Mouse (Mus musculus) frontal cortex, postnatal 36 days (tissue): Measurements from ENCODE around the gene Fbxw4.
"Not testable (repeated sequence)": the region's sequence is repeated elsewhere in the genome, so short reads cannot be mapped to it uniquely, and the experiment has no call there.

Experiments
- DNase-seq, 2 experiments: peaks; one replicate each; pipeline ENCODE4 v3.0.0; 2022; ENCODE audit warnings: low spot score in 2 of 2

The Fbxw4 gene

GRCm38 (mm10) chr19:45581257-45581656 lies 78.9 kb downstream of the Fbxw4 start:
- peak in 1 of 2 experiments; percentile 33 for DNase-seq

GRCm38 (mm10) chr19:45580235-45580634 lies 79.9 kb downstream of the Fbxw4 start:
- no peak for DNase-seq

- DNase-seq, result no peak
These were observed 80.7 kb downstream of the Fbxw4 start for GRCm38 (mm10) chr19:45579416-45579815.

DNA sequence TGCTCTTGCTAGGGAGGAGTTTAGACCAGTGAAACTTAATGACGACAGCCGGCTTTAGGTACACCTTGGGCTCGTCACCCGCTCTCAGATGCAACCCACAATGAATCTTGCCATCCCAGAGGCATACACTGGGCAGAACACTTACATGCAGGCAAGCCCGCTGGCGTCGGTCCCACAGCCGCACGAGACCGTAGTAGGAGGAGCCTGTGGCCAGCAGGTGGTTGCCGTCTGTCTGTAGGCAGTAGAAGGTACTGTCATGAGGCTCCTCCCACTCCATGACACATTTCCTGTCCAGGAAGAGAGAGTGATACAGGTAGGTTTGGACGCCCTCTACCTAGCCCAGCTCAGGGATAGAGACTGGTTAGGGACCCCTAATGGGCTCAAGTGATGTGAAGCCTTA lies 81.1 kb downstream of the Fbxw4 start:
- DNase-seq, result no peak

- no peak for DNase-seq
These were observed 82.9 kb downstream of the Fbxw4 start for GRCm38 (mm10) chr19:45577141-45577750.

DNA sequence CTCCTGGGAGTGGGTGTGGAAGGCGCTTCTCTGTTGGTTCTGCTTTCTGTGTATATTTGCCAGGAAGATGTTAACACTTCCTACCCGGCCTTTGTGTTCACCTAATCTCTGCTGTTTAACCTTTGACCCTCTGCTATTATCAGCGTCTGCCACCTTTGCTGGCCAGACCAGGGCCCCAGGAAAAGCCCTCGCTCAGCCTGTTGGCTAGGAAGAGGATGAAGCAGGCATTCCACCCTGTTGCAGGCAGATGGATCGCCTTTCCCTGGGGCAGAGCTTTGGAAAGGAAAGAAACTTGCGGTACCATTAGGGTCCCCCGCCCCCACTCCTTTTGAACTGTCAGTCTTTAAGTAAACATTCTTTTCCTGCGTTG lies 84.5 kb downstream of the Fbxw4 start:
- no peak for DNase-seq

DNA sequence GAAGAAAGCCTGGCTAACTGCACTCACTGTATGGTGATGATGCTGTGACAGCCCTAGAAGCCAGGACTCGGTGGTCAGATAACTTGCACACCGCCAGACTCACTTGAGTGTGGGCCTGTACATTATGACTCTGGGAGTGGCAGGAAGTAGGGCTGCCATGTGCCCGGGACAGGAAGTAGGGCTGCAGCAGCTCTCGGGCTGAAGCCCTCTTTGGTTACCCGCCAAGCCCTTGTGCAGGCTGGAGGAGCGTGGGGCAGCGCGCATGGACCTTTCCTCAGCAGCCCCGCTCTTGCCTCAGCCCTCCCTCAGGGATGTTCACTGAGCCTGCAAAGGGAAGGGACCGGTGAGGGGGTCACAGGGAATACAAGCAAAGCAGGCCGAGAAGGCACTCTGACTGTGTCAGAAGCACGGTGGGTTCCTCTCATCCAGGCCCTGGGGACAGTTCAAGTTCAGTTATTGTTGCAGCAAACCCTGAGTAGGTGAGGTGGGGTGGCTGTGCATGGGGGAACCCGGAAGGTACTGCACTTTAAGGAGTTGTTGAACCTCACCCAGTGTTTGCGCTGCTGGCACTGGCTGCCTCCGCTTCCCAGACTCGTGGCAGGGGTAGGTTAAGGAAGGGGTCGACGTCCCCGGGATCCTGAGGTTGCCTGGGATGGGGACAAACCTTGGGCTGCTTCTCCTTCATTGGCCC lies 85.0 kb downstream of the Fbxw4 start:
- DNase-seq, result no peak

- DNase-seq, result no peak
These were observed 85.7 kb downstream of the Fbxw4 start for GRCm38 (mm10) chr19:45574339-45574898.

- peak; percentile 73 to 76 for DNase-seq
These were observed 86.2 kb downstream of the Fbxw4 start for GRCm38 (mm10) chr19:45573861-45574267.

DNA sequence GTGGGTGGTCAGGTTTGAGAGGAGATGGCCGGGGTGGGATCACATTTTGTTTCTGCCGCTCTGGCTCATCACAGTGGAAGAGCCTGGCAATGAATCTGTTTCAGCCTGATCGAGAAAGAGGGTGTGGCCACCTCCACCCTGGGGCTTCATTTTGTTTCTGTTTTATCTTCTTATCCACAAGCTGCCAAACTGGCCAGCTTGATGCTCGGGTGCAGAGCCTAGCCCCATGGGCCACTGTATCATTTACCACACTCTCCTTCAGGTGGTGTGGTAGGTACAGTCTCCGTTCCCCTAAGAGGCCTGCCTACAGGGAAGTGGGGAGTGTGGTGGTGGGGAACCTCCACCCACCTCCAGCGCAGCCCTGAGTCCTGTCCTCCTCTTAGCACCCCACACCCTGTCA lies 87.1 kb downstream of the Fbxw4 start:
- DNase-seq, result no peak

- no peak for DNase-seq
These were observed 92.7 kb downstream of the Fbxw4 start for GRCm38 (mm10) chr19:45567367-45567766.

DNA sequence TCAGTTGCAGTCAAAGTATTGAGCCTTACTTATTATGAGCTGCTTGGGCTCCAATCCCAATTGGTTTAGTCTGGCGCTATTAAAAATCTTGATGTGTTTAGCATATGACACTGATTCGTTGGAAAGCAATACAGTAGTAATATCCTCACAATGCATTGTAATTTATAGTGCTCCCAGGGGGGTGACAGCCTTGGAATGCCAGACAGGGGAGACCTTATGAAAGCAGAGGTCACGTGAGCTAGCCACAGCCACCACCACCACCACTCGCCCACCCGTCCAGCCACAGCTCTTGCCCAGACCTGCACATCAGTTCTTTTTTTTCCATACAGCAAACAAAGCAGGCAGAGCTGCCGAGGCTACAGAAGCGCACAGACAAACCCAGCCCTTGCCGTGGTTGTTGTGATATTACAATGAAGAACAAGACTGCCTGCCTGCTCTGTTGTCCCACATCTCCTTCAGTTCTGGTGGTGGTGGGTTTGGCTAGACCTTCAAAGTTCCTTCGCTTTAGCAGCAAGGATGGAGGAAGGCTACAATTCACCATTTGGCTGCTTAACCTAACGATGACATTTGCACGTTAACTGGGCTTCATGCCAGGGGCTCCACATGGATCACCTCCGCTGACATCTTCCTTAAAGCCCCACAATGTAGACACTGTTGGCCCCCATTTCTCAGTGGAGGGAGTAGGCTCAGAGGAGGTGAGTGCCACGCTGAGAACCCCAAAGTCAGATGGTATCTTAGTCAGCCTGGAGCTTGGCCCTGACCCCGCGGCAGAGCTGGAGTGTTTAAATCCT lies 94.0 kb downstream of the Fbxw4 start:
- DNase-seq, result no peak

DNA sequence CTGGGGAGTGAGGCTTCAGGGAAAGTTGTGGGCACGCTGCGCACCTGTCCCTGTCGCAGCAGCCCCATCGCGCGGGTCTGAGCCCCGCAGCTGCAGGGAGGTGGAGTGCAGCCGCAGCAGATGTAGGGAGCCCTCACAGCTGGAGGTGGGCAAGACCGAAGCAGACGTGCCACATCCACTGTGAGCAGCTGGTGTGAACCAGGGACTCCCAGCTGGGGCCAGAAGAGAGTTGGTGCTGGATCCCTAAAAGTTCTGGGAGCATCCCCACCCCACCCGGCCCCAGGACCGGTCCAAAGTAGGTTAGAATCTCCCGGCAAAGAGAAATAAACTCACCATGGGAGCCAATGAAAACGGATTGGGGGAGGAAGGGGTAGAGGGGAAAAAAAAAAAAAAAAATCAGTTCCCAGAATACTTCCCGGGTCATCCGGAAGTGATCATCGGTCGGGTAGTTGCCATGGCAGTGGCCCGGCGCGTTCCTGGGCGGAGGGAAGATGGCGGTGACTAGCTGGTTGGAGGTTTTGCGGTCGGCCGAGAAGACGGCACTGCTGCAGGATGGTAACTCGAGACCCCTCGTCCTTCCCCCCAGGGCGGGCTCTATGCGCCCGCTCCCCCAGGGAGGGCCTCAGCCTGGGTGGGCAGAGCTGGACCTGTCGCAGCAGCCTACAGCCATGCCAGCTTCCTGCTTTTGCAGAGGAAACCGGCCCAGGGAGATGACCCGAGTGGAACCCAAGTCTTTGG lies 99.8 kb downstream of the Fbxw4 start, which contains the start of the genes Poll and Gm17018:
TSS of gene Poll (minus strand) at position 379 of the 738 bp plus-strand sequence.
TSS of gene Gm17018 (plus strand) at position 463 of the 738 bp plus-strand sequence.
- peak; percentile 83 to 88 for DNase-seq

- no peak for DNase-seq
These were observed 106.0 kb downstream of the Fbxw4 start for GRCm38 (mm10) chr19:45554136-45554535.

DNA sequence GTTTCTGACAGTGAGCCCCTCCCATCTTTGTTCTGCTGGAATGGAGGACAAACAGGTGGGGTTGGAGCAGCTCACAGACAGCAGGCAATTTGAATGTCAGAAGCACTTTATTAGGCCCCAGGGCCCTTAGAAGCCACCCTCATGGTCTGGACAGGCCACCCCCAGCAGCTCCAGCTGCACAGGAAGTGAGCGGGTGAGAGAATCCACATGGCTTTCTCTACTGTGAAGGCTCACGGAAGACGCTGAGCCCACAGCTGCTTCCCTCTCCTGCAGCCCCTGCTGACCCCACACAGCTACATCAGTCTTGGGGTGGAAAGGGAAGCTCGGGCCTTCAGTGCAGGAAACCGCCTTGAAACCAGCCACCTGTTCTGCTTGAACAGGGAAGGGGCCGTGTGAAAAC lies 107.9 kb downstream of the Fbxw4 start:
- DNase-seq, result no peak

- no peak for DNase-seq
These were observed 110.2 kb downstream of the Fbxw4 start for GRCm38 (mm10) chr19:45549948-45550347.

DNA sequence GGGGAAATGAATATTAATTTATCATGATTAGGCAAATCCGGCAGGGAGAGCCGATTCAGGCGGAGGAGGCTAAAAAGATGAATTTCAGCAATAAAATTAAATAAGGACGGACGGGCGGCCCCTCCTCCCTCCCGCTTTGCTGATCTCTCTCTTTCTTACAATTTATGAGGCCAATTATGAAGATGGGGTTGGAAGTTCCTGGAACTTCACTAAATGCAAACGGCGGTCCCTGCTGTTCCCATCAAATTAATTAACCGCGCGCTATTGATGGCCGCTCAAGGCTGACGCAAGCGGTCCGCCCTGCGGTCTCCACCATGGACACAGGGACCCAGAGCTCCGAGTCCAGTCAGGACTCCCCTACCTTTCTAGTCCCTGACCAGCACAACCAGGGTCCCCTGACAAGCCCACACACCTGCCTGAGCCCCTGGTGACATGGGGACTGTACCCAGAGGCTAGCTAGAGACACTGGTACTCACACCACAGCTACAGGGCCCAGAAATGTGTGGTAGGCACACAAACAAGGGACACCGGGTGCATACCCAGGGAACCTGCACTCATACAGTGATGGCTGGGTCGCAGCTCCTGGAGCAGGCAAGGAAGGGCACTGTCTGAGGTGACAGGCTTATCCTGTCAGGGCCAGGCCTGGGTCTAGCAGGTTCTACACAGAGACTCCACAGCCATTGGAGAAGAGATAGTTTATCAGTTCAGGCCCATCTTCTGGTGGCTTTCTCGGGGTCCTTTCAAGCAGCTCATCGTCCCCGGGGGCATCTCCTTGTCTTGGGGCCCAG lies 110.8 kb downstream of the Fbxw4 start:
- DNase-seq, result no peak

DNA sequence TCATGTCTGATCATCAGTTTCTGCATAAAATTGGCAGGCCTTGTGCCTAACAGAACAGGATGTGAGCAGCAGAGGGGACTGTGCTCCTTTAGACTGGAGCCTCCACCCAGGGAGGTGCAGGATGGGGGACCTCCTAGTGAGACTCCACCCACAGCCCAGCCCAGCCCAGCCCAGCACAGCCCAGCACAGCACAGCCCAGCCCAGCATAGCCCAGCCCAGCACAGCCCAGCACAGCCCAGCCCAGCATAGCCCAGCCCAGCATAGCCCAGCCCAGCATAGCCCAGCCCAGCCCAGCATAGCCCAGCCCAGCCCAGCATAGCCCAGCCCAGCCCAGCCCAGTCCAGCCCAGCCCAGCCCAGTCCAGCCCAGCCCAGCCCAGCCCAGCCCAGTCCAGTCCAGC lies 111.9 kb downstream of the Fbxw4 start:
- not testable (repeated sequence) for DNase-seq

DNA sequence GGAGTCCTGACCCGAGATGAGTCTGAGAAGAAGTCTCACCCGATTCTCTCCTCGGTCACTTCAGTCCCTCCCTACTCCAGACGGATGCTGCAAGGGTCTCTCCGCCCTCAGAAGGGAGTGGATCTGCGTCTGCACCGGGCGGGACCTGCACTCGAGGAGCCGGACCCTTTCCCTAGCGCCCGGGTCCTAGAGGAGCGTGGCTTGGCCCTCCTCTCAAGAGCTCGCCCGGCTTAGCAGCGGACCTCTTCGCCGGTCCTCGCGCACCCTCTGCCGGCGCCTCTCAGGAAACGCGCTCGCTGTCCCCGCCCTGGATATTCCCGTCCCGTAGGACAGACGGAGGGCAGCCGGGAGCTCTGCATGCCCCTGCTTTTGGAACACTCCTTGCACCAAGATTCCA lies 115.2 kb downstream of the Fbxw4 start:
- DNase-seq, result peak; percentile 77 to 79

DNA sequence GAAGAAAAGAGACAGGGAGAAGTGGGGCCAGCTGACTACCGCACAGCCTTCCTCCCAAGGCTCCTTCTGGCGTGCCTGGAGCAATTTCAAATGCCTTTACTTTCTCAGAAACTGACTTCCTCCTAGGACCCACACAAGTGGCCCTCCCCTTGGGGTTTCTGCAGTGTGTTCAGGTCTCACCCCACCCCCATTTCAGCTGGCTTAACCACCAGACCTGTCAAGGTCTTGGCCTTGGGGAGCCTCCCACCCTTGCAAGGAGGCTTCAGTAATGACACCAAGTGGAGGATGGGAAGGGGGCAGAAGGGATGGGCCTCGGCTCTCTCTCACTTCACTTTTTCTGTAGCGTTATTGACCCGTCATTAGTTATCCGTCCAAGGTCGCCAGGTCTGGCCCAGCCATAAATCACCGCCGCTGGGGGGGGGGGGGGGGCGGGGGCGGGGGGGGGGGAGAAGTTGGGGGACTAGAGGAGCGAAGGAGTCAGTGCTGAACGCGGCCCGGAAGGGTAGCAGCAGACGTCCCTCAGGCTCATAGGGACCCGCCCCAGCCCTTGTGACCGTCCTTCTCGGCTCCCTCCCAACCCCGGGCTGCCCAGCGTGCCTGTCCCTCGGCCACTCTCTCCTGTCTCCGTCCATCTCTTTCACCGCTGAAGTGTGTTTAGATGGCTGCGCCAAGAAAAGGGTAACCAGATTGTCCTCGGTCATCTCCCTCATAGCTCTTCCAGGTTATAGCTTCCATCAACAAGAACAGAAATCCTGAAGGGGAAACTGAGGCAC lies 115.8 kb downstream of the Fbxw4 start:
- no peak for DNase-seq
